Mouse (Mus musculus) Muller cell, postnatal 12 days (primary cell): ENCODE measurements around the gene Ankrd40.
A peak's percentile ranks its signal among the peaks of the same experiment; 100 is the strongest.

Source experiments
- DNase-seq: peaks from one replicate; pipeline ENCODE4 v3.0.0-alpha.2; 2015; ENCODE audit errors: inconsistent ontology term

Gene Ankrd40

DNA sequence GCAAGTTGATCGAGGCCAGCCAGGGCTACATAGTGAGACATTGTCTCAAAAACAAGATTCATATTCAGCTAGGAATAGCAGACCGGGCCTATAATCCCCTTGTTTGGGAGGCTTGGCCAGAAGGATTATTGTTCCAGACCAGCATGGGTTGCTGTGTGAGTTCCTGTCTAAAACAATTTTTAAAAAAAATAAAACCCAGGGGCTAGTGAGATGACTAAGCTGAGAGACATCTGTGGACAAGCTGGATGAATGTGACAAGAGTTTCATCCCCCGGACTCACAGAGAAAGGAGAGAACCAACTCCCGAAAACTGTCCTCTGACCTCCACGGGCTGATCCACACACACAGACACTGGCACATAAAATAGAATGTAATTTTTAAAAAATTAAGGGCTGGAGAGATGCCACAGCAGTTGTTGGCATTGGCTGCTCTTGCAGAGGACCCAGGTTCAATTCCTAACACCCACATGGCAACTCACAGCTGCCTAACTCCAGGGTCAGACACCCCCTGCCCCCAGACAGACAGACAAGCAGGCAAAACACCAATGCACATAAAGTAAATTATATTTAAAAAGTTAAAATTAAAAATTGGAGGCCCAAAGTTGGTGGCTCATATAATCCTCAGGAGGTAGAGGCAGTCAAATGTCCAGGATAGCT, 4.4 kb upstream of the Ankrd40 start:
- DNase-seq: peak; percentile 62

DNA sequence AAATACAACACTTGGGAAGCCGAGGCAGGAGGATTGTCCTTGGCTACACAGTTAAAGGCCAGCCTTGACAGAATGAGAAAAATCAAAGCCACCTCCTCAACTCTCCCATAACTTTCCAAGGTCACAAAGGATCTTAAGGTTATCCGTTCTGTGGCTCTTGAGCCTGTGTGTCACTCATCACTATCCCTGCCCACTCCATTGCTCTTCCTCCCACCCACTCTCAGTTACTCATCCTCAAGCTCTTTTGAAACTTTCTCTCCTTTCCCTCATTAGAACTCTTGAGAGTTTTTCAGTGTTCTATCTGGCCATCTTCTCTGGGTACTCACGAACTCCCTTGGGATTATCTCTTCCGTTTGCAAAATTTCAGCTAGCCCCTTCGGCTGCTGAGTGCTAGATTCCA, 3.2 kb upstream of the Ankrd40 start:
- no peak for DNase-seq

DNA sequence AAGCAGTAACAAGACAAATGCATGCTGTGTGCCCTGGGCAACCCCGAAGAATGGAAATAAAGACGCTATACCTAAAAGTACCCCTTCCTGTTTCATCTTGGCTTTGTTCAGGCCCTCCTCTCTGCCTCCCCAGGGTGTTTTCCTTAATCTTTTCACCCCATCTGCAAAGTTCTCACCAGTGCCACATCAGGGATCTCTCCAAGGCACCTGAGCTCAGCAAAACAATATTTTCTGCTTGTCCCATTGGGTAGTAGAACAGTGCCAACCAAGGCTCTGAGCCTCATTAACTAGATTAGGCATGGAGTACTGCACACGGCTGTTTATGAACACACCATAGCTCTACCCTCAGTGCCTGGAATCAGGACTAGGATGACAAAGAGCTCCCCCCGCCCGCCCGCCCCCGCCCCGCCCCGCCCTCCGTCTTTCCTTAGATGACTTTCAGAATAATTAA, 815 bp upstream of the Ankrd40 start:
- peak; percentile 85 for DNase-seq

DNA sequence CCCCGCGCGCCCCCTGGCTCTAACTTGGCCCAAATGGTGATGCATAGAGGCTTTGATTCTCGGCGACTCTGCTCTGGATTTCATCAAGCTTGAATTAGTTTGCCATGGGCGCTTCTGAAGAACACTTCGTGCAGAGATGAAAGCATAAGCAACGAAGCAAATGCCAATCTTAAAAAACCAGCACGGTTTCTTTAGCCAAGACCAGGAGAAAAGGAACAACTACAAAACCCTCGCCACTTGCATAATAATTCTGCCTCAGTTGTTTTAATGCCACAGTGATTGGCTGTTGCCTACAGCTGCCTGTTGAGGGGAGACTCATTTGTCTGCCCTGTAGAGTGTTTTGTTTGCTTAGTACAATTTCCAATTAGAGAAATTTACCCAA, 834 bp downstream of the Ankrd40 start:
- DNase-seq: no peak

DNA sequence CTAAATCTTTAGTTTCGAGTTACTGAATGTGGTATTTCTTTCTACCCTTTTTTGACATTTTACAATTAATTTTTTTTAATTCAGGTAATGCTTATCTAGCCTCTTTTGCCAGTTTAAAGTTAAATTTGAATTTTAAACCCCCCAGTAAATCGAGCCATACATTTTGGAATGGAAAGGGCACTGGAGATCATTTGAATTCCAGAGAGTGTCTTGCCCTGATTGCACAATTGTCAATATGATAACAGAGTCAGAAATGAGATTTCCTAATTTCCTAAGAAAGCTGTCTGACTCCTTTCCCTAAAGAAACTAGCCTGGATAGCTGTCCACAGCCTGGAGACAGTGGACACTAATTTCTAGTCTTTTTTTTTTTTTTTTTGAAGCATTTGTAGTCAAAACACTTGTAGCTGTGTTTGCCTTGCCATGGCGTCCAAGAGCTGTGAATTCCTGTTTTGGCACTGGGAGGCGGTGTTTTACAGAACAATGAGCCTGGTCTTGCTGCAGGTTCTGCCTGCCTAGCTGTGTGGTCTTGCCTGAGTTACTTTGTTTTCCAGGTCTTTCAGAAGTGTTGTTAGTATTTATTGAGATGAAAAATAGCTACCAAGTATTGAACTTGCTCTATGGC, 1.6 kb downstream of the Ankrd40 start:
- peak; percentile 56 for DNase-seq

DNA sequence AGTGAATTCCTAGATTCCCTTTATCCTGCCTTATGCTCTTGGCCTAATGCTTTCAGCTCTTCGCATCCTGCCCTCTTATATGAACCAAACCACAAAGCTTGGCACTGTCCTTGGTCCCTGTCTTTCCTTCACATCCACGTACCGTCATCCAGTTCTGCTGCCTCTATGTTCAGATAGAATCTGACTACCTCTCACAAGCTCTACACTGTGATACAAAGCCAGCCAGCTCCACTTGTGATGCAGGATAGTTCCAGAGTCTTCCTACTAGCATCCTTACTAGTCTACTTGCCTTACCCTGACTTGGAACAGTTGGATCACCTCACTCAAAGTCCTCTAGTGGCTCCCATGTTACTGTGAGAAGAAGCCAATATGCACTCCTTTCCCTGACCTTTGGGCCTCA, 2.4 kb downstream of the Ankrd40 start:
- DNase-seq: no peak

DNA sequence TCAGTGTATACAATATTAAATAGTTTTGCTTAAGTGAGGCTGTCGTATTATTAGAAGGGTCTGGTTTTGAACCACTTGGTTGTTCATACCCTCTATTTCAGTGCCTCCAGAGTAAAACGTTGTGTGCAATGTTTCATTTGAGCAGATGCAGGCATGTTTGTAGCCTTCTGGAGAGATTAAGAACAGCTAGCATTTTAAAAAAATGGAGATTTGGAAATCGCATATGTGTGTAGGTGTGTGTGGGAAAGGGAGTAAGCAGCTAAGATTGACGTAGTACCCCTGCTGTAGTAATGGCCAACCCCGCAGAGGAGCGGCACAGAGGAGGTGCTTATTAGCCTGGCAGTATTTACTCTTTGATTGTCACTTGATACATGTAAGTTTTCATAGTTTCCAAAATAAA, 4.9 kb downstream of the Ankrd40 start:
- DNase-seq: no peak

DNA sequence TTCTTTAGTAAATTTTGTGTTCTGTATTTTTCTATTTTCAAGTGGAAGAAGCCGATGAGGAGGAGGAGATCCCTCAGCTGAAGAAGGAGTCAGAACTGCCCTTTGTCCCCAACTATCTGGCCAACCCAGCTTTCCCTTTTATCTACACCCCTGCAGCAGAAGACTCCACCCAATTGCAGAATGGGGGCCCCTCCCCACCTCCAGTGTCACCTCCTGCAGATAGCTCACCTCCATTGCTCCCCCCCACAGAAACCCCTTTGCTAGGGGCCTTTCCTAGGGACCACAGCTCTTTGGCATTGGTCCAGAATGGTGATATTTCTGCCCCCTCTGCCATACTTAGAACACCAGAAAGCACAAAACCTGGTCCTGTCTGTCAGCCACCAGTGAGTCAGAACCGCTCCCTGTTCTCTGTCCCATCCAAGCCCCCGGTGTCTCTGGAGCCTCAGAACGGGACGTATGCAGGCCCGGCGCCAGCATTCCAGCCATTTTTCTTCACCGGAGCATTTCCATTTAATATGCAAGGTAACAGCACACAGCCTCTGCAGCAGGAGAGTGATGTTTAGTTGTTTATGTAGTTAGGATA, 6.7 kb downstream of the Ankrd40 start:
- DNase-seq: no peak

DNA sequence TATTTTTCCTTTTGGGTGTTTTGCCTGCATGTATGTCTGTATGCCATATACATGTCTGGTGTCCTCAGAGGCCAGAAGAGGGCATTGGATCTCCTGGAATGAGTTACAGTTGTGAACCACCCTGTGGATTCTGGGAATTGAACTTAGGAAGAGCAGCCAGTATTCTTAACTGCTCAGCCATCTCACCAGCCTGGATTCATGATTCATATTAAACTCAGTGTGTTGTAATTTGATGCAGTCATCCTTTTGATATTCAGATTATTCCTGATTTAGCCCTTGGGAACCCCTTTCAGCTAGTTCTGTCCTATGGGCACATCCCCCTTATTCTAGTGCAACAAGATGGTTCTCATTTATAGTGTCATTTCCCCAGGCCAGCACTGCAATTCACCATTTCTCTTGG, 8.8 kb downstream of the Ankrd40 start:
- DNase-seq: no peak

DNA sequence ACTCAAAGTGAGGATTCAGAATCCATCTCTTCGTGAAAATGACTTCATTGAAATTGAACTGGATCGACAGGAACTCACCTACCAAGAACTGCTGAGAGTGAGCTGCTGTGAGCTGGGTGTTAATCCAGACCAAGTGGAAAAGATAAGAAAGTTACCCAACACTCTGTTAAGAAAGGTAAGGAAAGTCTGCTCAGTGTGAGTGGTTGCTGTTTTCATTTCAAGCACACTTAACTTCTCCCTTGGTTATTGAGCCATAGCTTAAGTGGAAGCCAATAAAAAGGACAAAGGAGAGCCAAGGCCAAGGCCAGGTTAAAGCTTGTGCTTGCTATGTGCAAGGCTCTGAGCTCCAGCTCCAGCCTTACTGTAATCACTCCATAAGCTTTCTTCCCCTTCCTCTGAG, 10.5 kb downstream of the Ankrd40 start:
- no peak for DNase-seq

DNA sequence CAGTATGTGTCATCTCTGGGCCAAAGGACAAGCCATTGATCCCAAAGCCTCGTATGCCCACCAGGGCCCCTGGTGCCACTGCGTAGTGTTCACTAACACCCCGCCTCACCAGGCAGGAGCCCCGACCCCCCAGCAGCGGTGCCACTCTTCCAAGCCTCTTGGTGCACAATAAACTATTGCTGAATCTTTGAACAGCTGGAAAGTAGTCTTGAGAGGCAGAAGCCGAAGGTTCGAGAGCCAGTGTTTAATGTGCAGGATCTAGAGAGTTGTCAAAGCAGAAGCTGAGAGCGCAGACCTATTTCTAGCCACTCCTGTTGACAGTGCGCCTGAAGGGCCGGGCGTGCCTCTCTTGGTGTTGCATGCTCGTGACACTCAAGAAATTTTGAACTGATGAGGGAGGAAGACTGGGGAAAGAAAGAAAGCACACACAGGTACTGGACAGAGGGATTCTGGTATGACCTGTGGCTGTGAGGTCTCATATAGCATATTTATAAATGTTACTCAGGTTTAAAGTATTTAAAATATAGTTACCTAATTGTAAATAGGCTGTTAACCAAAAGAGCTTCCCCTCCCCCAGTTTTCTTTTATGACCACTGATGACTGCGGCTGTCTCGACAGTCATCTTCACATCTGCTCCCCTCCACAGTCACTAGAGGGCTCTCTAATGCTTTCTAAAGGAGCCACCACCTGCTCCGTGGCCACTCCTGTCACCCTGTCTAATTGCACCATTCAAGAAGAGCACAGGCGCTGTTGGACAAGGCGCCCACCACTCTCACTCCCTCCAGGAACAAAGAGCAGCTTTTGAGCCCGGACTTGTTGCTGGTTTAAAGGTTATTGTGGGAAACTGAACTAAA, 12.2 kb downstream of the Ankrd40 start:
- DNase-seq: peak; percentile 62

DNA sequence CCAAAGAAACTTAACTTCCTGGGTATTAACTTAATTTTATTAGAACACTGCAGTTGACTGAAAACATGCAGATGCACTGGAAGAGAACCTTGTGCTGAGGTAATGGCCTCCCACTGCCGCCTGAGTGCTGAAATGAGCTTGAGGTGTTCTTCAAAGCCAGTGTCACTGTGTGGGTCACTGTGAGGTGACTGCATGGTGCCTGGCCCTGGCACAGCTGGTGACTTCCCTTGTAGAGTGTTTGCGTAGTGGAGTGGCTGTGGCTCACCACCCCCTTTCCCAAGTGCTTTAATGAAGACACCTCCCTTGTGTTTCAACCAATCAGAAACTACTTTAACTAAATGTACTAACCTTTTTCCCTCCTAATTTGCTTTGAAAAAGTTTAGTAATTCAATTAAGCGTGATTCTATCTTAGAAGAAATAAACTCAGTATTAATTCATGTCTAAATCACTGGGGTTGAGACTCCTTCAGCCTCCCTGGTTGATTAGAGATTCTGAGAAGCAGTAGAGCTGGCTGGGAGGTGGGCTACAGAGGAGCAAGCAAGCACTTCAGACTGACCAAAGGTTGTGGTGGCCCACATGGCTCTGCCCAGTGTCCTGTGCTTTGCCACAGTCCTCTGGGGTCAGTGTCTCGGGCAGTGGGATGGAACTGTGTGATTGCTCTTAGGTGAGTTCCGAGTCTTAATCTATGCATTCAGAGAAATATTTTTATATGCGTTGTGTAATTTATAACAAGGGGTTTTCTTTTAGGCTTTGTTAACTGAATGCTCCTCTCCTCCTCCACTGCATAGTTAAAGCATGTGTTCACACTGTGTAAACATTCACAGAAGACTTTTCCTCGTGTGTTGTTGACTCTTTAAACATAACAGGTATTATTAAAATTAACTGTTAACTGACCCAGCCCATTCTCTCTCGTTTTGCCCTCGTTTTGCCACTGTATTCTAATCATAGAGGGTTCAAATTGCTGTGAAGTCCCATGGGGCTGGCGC, 13.4 kb downstream of the Ankrd40 start:
- DNase-seq: no peak

DNA sequence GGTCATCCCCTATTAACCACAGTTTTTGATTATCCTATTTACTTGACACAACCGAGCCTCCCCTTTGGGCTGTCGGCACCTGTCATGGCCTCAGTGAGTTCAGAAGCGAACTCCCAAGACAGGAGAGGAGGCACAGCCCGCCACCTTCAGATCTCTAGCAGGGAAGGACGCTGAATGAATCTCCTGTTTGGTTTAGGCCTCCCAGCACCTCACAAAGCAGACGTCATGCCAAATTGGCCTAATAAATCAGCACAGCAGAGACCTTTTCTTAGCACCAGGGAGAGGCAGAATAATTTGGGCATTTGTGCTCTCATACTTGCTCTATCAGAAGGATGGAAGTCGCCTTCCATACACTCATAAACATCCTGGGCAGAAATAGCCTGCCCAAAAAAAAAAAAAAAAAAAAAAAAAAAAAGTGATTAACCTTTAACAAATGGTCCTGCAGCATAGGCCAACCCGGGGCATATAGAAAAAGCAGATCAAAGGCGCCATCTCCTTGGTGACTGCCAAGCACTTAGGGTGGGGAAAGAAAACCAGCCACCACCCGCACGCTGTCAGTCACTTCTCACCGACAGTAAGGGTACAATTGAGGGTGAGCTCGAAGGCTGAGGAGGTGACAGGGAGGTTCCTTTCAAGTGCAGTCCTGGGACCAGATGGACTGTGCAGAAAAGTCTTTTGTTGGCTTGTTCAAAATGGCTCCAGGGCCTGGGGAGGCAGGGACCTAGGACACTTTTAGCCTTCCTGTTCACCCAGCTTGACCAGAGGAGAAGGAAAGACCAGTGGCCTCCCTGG, 14.5 kb downstream of the Ankrd40 start:
- no peak for DNase-seq

DNA sequence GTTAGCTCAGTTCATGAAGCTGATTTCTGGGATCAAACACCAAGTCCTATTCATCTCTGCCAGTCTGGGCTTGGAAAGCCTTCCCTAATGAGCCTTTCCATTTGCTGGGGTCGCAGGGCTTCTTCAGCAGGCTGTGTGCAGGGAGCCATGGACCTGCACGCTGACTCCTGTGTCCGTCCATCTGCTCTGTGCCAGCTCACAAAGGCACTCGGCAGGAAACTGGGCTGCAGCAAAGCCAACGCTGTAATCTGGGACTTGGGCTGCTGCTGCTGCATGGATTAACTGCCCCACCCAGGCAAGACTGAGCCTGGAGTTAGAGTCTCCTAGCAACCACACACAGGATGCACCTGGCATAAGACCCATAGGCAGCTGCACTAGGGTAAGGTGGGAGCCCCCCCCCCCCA, 16.2 kb downstream of the Ankrd40 start:
- no peak for DNase-seq

DNA sequence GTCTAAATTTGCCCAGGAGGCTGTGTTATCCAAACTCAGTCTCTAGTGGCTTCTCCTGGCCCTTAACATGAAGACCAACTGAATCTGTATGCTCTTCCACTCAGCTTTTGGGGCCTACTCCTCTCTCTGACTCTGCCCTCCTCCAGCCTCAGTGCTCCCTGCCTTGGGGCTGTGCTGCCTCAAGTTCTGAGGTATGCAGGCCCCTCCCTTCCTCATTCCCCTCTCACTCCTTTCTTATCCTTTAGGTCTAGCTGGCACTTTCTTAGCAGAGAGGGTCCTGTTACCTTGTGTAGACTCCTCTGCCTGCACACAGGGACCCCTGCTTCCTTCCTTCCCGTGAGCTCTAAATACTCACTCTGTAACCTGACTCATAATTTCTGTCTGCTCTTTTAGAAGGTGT, 16.7 kb downstream of the Ankrd40 start:
- DNase-seq: no peak

DNA sequence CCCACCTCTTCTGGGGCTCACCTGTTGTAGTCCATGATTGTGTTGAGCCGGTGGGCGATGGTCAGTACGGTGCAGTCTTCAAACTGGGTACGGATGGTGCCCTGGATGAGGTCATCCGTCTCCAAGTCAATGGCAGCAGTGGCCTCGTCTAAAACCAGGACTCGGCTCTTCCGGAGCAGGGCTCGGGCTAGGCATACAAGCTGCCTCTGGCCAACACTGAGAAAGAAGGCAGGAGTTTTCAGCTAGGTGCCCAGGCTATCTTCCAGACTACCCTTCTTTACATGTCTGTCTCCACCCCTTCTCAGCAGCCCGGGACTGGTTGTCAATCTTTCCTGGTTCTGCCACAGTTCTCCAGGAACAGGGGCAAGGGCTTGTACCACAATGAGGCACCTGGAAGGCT, 18.1 kb downstream of the Ankrd40 start:
- DNase-seq: no peak

DNA sequence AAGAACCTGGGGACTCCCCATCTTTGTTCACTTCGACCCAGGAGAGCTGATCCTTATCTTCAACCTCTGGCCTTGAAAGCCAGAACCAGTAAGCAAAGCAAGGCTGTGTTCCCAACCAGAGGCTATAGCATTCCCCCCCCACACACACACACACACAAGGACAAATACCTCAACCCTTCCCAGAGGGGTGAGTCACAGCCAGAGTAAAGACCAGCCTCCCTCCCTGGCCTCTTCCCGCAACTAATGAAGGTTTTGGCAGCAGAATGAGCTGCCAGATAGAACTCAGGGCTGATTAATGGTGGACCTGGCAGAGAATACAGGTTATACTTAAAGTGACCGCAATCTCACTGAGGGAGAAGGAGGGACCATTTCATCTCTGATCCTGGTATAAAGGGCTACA, 18.8 kb downstream of the Ankrd40 start:
- DNase-seq: peak; percentile 92

DNA sequence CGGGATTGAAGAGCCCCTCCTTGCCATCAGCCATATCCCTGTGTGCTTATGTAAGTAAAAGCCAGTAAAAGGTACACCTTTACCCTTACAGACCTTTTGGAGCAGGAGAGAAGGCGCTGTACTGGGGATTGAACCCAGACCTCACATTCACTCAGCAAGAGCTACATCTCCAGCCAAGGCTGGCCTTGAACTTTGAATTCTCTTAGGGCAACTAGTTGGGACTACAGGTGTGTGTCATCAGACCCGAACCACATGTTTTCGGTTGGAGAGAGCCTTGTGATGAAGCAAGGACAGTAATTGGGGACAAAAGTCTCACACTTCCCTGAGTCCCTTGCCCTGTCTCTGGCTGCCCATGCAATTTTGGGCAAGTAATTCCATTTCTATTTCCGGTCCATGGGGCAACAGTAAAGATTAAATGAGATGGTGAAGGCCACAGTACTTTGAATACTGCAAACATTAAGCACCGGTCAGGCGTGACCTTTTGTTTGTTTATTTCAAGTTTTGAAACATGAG, 19.3 kb downstream of the Ankrd40 start:
- DNase-seq: no peak

DNA sequence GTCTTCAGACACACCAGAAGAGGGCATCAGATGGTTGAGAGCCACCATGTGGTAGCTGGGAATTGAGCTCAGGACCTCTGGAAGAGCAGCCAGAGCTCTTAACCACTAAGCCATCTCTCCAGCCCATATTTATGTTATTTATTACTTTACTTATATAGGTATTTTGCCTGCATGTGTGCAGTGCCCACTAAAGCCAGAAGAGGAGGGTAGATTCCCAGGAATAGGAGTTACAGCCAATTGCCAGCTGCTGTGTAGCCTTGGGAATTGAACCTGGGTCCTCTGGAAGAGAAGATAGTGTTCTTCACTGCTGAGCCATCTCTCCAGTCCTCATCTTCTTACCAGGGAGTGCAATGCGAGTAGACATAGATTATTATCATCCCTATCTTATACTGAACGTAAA, 22.0 kb downstream of the Ankrd40 start:
- no peak for DNase-seq

DNA sequence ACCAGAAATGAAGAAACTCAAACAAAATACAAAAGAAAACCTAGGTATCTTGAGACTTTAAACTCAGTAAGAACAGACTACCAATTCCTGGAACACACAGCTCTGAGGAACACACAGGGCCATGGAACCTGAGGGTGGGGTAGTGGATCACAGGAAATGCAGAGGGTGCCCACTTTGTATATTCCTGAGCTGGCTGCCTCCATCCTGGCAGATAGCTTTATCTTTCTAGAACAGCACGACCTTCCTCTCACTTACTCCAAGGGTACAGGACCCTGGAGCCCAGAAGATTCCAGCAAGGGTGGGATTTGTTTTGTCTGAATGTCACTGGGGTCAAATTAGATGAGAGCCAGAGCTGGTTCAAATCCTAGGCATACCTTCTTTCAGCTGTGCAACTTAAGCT, 22.5 kb downstream of the Ankrd40 start:
- DNase-seq: no peak
